Mouse (Mus musculus) retina, adult 2 months (tissue): ENCODE results near the gene Tnip3.

ENCODE experiments used
- DNase-seq: peaks from one replicate; pipeline ENCODE4 v3.0.0-alpha.2; 2012; ENCODE audit warnings: low read depth, low spot score

Gene Tnip3

DNA sequence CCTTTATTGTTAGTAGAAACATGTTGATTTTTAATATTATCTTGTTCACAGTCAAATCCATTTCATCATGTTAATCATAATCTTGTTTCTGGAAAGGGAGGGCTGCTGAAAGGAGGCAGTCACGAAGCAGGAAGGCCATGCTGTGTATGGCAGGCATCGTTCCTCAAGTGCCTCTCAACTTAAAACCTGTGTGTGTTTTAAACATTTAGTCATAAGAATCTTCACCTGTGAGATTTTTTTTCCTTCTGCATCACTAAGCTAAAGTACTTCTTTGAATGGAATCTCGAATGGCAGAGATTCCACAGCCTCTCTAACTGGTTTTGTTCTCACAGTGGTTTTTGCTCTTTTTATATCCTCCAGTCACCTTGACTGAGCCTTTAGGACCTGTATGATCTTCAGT, 121.3 kb downstream of the Tnip3 start:
- no peak for DNase-seq

DNA sequence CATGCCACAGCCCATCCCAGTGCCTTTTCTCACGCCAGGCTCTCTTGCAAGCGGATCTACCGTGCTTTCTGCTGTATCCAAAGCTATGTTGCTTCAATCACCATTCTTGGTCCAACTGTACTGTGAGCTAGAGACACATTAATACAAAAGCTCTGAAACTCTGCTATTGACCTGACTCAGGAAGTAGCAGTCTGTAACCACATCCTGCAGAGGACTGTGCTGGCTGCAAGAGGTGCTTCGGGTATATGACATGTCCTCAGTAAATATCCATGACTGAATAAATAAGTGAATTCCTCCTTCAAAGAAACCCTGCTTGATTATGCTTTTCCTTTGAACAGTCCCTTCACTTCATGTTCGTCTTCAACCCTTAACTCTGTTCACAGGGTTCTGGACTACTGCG, 122.6 kb downstream of the Tnip3 start:
- no peak for DNase-seq

DNA sequence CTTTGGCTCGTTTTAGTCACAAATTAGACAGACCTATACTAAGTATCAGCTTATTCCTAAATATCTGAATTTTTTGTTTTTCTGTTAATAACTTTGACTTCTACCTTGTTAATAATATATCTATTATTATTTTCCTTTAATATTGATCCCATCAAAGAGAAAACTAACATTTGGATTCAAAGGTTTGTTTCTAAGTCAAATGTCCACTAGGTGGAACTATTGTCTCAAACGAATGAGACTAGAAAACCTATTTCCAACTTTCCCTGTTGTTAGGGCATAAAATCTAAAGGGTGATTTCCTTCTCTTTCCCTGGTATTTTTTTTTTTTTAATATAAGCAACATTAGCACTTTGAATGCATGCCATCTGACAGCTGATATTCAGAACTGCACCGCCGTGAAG, 126.3 kb downstream of the Tnip3 start:
- DNase-seq: no peak

DNA sequence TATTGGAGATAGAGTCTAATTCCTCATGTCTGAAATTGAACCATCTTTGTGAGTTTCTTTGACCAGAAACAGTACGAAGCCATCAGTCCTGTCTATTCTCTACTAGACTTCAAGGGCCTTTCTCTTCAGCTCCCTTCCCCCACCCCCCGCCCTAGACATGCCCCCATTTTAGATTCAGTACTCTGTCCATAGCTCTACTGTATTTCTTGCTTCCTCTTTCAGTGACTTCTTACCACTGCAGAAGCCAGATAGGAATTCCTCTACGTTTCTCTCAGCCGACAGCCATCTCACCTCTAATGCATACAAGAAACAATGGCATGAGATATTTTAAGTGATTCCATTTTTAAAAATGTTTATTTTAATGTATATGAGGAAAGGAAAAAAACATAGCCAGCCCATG, 136.2 kb downstream of the Tnip3 start:
- DNase-seq: no peak

DNA sequence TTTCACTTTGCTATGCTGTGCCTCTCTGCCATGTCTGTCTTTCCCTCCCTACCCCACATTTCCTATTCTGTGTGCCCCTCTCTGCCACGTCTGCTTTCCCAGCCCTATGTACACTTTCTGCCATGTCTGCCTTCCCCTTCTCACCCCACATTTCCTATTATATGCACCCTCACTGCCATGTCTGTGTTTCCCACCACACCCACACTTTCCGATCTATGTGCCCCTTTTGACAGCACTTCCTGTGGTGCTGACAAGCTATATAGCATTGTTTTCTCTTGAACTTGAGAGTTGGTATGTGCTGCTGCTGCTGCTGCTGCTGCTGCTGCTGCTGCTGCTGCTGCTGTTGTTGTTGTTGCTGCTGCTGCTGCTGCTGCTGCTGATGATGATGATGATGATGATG, 136.9 kb downstream of the Tnip3 start:
- no peak for DNase-seq

DNA sequence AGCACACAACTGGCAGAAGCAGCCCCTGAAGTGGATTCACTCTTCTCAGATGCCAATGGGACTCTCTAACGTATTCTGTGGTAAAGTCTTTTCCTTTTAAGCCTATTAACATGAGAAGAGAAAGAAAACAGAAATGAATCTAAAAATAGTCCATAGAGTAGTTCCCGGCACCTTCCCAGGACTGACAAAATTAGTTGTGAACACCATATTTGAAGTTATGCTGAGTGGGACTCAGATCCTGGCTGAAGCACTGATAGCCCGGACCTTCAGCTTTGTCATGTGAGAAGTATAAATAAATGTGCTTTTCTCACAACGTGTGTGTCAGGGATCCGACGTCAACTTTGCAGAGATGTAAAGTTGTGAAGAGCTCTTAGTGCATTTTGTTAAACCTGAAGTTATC, 138.9 kb downstream of the Tnip3 start:
- no peak for DNase-seq

DNA sequence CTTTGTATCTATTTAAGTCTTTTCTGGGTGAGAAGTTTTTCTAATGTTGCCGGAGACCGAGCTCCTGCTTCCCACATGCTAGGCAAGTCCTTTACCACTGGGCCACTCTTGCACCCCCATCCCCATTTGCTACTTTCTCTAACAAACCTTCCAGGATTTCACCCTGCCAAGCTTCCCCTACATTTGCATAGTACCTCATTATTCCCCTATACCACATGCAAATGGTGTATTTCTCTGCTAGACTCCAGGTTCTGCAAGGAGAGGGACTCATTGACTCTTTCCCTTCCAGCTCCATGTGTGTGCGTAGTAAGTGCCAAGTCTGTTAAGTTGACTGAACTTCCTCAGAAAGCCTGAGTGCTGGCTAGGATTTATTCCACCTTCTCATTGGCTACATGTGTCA, 141.2 kb downstream of the Tnip3 start:
- no peak for DNase-seq

DNA sequence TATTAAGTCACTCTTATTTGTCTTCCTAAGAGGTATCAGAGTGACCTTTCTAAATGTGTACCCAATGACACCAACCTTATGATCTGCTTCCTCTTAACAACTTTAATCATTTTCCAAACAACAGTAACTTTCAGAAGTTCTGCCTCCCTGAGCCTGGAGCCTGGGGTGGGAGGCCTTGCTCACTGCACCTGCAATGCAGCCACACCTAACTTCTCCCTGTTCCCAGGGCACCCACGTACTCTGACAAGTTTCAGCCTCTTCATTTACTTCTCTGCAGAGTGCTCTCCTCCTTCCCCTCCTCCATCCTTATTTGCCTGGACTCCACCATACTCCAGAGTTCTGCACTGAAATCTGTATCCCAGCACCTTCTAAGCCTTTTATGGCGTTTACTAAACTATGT, 144.9 kb downstream of the Tnip3 start:
- no peak for DNase-seq

DNA sequence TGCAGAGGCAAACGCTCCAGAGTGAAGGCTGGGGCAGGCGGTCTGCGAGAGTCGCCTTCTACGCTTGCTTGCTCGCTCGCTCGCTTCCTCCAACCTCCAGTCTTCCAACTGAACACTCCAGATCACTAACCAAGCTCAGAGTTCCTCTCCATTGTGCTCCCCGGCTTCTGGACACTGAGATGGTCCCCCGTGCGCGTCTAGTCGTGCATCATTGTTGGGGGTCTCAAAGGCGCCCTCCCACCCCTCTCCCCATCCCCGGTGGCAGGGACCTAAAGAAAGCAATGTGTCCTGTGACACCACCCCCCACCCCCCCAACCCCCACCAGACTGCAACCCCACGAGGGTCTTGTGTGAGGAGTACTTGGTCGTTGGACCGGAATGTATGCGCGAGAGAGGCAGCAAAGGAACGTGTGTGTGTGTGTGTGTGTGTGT, 145.9 kb downstream of the Tnip3 start:
- no peak for DNase-seq

DNA sequence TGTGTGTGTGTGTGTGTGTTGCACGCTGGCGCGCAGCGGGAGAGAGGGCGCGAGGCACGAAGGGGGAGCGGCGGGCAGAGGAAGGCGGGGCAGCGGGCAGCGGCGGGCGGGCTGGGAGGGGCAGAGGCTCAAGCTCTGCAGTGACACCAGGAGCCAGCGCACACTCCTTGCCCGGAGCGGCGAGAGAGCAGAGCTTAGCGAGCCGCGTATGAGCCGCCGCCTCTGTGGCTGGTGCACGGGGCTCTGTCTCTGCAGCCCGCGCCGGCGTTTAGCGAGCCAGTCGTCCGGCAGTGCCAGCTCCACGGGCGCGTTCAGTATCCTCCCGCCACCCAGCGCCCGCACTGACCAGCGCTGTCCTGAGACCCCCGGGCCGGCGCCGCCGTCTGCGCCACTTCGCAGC, 146.3 kb downstream of the Tnip3 start, which contains the start of gene Ndnf:
Gene Ndnf, plus strand, starts transcription at position 140 of the 400 bp plus-strand sequence.
- DNase-seq: no peak

DNA sequence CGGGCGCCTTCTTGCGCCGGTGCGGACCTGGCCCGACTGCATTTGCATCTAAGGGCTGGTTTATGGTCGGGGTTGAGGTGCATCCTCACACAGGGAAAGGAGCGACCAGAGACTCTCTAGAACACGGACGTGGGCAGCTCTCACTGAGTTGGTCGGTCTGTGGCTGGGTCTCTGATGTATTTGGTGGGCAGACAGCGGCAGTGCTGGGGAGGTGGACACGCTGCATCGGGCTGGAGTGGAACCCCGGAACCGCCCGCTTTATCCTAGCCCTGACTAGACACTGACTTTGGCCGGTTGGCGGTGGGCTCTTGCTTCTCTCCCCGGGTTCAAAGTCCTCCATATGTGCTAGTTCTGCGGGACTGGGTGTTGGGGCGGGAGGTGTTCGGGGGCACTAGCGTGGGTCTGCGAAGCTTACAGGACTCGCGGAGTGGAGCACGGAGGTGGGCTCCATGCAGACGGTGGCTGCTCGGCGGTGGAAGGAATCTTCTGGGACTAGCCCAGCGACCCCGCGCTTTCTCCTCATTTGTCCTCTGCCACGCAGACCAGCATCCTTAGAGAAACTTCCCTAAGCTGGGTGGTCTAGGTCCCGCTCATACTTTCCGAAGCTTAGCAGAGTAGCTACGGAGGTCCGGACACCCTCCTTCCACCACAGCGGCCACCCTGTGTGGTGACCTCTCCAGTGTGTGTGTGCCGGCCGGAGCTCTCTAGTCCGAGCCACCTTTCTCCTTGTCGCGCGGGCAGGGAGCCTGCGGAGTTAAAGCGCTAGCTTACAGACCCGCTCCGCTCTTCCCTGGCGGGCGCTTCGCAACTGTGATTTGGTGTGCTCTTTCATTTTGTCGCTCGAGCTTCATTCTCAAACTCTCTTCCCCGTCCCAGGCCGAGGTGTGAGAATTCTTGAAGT, 147.3 kb downstream of the Tnip3 start:
- DNase-seq: no peak
